Mouse (Mus musculus) ES-Bruce4 (cell line): ENCODE data around the gene Pik3r1. TPM values are rescaled to one million over a fixed set of nuclear protein-coding genes. Genes with fewer than 3 reads are reported as not detected.

Source experiments
- H3K27ac ChIP-seq: 2 replicates; pipeline ENCODE4 v1.5.1; 2012; ENCODE audit warnings: low read length, inconsistent platforms; ENCODE audit not compliant: insufficient read depth
- H3K27me3 ChIP-seq: 2 replicates; pipeline ENCODE4 v1.6.1; 2012; ENCODE audit warnings: mild to moderate bottlenecking, low read length, inconsistent platforms; ENCODE audit not compliant: control insufficient read depth, poor library complexity, insufficient read depth, severe bottlenecking
- H3K36me3 ChIP-seq: 2 replicates; pipeline ENCODE4 v1.6.1; 2012; ENCODE audit warnings: inconsistent platforms, mild to moderate bottlenecking, low read length, moderate library complexity; ENCODE audit not compliant: control insufficient read depth, poor library complexity, insufficient read depth, severe bottlenecking
- H3K4me1 ChIP-seq: one replicate; pipeline ENCODE4 v1.8.1; 2011; ENCODE audit warnings: low read length; ENCODE audit not compliant: control insufficient read depth, insufficient read depth
- H3K4me3 ChIP-seq: 2 replicates; pipeline ENCODE4 v1.5.1; 2011; ENCODE audit warnings: low read depth, mild to moderate bottlenecking, low read length
- H3K9ac ChIP-seq: 2 replicates; pipeline ENCODE4 v1.6.1; 2012; ENCODE audit warnings: low read depth, mild to moderate bottlenecking, inconsistent platforms; ENCODE audit not compliant: poor library complexity, severe bottlenecking
- H3K9me3 ChIP-seq: replicated peaks from 2 replicates; pipeline ENCODE4 v1.6.1; 2012; ENCODE audit warnings: mild to moderate bottlenecking, low read length, inconsistent platforms; ENCODE audit not compliant: control insufficient read depth, poor library complexity, insufficient read depth, severe bottlenecking
- CTCF ChIP-seq: IDR thresholded peaks from one replicate; pipeline ENCODE4 v1.8.1; 2011; ENCODE audit warnings: low read depth, low read length
- EP300 ChIP-seq: IDR thresholded peaks from 2 replicates; pipeline ENCODE4 v1.6.1; 2011; ENCODE audit warnings: low read depth, low read length; ENCODE audit not compliant: insufficient read depth
- POLR2A ChIP-seq: IDR thresholded peaks from one replicate; pipeline ENCODE4 v1.8.1; 2011; ENCODE audit warnings: low read length; ENCODE audit not compliant: insufficient read depth
- polyA plus RNA-seq: library from polyadenylated mRNA; stranded (reverse); fragments of >200 nt; gene quantifications from 2 replicates; pipeline ENCODE4 v1.2.4, GENCODE M21; 2011; ENCODE audit warnings: low read depth; ENCODE audit not compliant: missing spikeins, insufficient read depth, insufficient read length

The Pik3r1 gene
- polyA plus RNA-seq: 7.2 and 7.5 TPM in 2 replicates

GRCm38 (mm10) chr13:101767809-101768629, at the start of gene Pik3r1:
Gene Pik3r1, minus strand, starts transcription at chr13:101768217.
- Histone ChIP-seq H3K9me3 (no peaks in the 10 kb centered on the region), H3K4me3 (peak within 1 kb of the TSS; percentile 92), H3K27ac (no peak within 1 kb of the TSS), H3K4me1 (peaks cover 4% of the 10 kb centered on the region), H3K36me3 (no peaks in the 10 kb centered on the region), H3K27me3 (no peaks in the 10 kb centered on the region; the same call in 1 of the 2 replicates), H3K9ac (peak within 1 kb of the TSS; percentile 59)
- TF ChIP-seq CTCF (no peak), POLR2A (peak; percentile 47)

GRCm38 (mm10) chr13:101813267-101813900, 45.4 kb upstream of the Pik3r1 start:
- H3K9me3 ChIP-seq: no peaks in the 10 kb centered on the region
- H3K4me3 ChIP-seq: no peak overlapping the region
- H3K4me1 ChIP-seq: no peaks in the 10 kb centered on the region
- H3K27ac ChIP-seq: no peak overlapping the region
- TF ChIP-seq POLR2A (no peak), CTCF (no peak), EP300 (no peak)
- H3K27me3 ChIP-seq: no peaks in the 10 kb centered on the region
- no peak overlapping the region for H3K9ac ChIP-seq
- H3K36me3 ChIP-seq: no peaks in the 10 kb centered on the region

GRCm38 (mm10) chr13:101812341-101812740, 44.3 kb upstream of the Pik3r1 start:
- TF ChIP-seq POLR2A: no peak
- Histone ChIP-seq H3K27ac (no peak overlapping the region), H3K9me3 (no peaks in the 10 kb centered on the region), H3K4me3 (no peak overlapping the region), H3K4me1 (no peaks in the 10 kb centered on the region), H3K27me3 (no peaks in the 10 kb centered on the region), H3K36me3 (no peaks in the 10 kb centered on the region), H3K9ac (no peak overlapping the region)

- Histone ChIP-seq H3K9ac (no peak overlapping the region), H3K4me3 (no peak overlapping the region), H3K27me3 (no peaks in the 10 kb centered on the region), H3K27ac (no peak overlapping the region), H3K36me3 (no peaks in the 10 kb centered on the region), H3K9me3 (no peaks in the 10 kb centered on the region), H3K4me1 (no peaks in the 10 kb centered on the region)
- TF ChIP-seq CTCF (no peak), EP300 (no peak), POLR2A (no peak)
Measured at GRCm38 (mm10) chr13:101811882-101812281, 43.9 kb upstream of the Pik3r1 start.

GRCm38 (mm10) chr13:101810667-101811066, 42.6 kb upstream of the Pik3r1 start:
- Histone ChIP-seq H3K36me3 (no peaks in the 10 kb centered on the region), H3K4me1 (peaks cover 2% of the 10 kb centered on the region), H3K9me3 (no peaks in the 10 kb centered on the region), H3K27me3 (no peaks in the 10 kb centered on the region), H3K27ac (no peak overlapping the region), H3K4me3 (no peak overlapping the region), H3K9ac (no peak overlapping the region)
- TF ChIP-seq POLR2A: no peak
- TF ChIP-seq CTCF: no peak
- no peak for TF ChIP-seq EP300

GRCm38 (mm10) chr13:101809796-101810195, 41.8 kb upstream of the Pik3r1 start:
- no peak overlapping the region for H3K9ac ChIP-seq
- H3K4me1 ChIP-seq: peaks cover 6% of the 10 kb centered on the region
- no peaks in the 10 kb centered on the region for H3K27me3 ChIP-seq
- no peak overlapping the region for H3K4me3 ChIP-seq
- H3K27ac ChIP-seq: no peak overlapping the region
- H3K9me3 ChIP-seq: no peaks in the 10 kb centered on the region
- H3K36me3 ChIP-seq: no peaks in the 10 kb centered on the region
- TF ChIP-seq CTCF (no peak), POLR2A (no peak), EP300 (no peak)
